Mouse (Mus musculus): ENCODE results near the gene Sat2.

Gene Sat2

DNA sequence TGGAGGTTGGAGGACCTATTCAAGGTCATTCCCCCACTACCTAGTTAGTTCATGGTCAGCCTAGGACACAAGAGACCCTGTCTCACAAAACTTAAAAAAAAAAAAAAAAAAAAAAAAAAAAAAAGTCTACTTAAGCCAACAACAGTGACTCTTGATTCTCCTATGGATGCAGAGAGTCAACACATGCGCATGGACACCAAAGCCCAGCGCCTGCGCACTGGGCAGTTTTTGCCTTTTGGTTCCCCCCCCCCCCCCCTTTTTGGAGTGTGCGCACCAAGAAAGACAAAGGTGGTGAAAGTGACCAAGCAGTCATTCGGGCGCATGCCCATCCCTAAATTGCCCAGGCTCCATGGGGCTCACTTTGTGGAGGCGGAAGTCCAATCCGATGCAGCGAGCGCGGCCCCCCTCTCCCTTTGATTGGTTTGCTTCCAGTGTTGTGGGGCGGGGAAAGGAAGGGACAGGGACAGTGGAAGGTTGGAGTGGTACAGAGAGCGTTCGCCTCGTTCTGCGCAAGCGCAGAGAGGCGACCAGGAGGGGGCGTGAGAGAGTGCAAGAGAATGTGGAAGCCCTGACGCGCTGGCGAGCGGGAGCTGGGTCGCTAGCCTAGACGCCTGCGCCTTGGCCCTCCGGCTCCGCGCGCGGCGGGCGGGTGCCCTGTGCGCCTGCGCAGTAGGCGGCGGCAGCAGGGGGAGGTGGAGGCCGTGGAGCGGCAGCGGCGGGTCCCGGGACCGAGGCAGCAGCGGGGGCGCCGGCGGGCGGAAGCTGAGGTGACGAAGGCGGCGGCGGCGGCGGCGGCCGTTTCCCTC lies 10.7 kb downstream of the Sat2 start, which contains the start of gene Fxr2:
Fxr2 (plus strand) TSS at position 707 of the 806 bp plus-strand sequence.
- peak; percentile 100 for DNase-seq (ENCODE audit: low read depth, low spot score)

DNA sequence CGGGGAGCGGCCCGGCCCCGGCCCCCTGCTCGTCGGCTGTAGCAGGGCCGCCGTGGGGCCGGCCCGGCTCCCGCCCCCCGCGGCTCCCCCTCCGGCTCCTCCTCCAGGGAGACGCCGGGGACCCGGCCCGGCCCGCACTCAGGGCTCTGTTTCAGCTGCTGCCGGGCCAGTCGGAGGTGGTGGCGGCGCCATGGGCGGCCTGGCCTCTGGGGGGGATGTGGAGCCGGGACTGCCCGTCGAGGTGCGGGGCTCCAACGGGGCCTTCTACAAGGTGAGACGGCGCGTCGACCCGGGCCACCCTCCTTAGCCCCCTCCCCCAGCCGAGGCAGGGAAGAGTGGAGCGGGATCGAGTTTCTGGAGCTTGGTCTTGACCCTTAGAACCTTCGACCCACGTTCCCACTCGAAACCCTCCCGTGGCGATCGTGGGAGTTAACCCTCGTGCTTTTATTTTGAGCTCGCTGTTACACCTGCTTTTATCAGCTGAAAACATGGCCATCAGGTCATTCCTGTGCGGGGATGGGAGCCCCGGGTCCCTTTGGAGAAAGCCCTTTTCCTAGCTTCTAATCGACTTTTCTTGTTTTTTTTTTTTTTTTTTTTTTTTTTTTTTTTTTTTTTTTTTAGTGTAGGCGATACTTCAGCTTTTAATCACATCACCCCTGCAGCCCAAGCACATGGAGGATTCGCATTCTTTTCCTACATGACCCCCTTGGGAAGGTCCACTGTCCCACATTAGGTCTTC lies 11.5 kb downstream of the Sat2 start:
- DNase-seq (ENCODE audit: low read depth, low spot score) = peak; percentile 69

DNA sequence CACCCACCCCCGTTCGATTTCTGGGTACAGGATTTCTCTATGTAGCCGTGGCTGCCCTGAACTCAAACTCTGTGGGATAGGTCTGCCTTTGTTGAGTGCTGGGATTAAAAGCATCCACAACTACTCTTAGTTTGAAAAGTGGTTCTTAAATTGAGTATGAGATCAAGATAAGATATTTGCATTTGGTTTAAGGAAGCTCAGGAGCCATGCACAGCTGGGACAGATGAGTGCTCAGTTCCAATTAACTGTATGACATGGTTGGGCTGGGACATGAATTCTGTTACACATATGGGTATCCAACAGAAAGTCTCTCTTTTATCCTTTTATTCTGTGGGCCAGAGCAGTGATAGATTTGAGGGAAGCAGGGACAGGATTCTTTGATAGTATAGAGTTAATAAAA lies 13.6 kb downstream of the Sat2 start:
- DNase-seq (ENCODE audit: low read depth, low spot score) = no peak

DNA sequence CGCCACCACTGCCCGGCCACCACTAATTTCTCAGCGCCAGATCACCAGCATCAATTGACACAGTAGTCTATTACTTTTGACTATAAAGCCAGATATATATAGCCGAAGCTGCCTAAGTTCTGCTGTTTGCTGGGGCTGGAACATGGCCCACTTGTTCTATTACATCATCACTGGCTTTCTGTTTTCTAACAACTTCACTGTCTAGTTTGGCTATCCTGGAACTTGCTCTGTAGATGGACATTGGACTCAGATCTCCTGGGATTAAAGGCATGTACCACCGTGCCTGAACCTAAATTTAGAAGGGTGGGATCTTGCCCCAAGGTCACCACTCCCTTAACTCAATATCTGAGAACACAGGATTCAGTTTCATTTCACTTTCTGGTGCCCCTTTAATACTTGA lies 24.0 kb downstream of the Sat2 start:
- DNase-seq (ENCODE audit: low read depth, low spot score) = no peak

DNA sequence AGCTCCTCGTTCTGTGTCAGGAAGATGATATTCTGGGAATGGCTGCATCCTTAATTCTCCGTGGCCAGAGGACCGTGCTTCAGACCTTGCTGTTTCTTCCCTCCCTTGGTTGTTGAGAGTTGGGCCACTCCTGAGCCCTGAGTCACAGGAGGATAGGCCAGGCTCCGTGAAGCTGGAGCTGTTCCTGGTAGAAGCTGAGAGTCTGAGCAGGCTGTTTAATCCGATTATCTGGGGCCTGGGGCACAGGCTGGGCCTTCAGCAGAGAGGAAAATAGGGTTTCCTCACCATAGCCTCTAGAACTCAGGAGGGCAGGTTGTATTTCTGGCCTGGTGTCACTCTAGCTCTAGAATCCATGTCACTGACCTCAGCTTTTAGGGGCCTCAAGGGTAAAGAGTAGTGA lies 31.6 kb downstream of the Sat2 start:
- DNase-seq (ENCODE audit: low read depth, low spot score) = no peak

DNA sequence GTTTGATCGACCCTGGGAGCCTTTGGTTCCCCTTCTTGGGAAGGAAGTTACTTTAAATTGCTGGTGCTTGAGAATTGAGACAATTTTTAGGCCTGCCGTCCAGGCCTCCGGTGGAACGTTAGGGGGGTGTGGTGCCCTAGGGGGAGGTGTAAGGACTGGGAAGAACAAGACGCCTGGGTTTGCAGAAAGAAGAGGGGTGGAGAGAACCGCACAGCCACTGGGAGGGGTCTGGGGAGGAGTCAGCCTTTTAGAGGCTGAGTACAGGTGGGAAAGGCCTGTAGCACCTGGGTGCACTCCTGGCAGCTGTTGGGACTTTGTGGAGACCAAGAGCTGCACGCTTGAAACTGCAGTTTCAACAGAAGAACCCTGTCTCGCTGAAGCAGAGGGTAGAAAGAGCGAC lies 32.9 kb downstream of the Sat2 start:
- DNase-seq (ENCODE audit: low read depth, low spot score) = peak; percentile 92

DNA sequence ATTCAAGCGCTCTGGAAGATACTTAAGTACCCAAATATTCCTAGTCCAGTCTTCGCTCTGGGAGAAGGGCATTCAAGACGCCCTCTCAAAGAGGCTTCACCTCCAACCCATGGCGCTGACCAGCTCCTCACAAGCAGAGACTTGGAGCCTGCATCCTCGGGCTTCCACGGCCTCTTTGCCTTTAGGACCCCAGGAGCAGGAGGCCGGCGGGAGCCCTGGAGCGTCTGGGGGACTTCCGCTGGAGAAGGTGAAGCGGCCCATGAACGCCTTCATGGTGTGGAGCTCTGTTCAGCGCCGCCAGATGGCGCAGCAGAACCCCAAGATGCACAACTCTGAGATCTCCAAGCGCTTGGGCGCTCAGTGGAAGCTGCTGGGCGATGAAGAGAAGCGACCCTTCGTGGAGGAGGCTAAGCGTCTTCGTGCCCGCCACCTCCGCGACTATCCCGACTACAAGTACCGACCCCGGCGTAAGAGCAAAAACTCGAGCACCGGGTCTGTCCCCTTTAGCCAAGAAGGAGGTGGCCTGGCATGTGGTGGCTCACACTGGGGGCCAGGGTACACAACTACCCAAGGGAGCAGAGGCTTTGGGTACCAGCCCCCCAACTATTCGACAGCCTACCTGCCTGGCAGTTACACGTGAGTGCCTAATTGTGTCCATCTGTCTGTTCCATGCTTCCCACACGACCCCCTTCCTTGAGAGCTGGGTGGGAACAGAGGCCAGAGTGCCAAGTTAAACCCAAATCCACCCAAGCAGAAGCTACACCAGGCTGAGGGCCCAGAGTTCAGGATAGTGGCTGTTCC lies 33.6 kb downstream of the Sat2 start, which contains the start of gene Sox15:
Sox15 (plus strand) TSS at position 51 of the 801 bp plus-strand sequence.
- peak; percentile 91 for DNase-seq (ENCODE audit: low read depth, low spot score)

DNA sequence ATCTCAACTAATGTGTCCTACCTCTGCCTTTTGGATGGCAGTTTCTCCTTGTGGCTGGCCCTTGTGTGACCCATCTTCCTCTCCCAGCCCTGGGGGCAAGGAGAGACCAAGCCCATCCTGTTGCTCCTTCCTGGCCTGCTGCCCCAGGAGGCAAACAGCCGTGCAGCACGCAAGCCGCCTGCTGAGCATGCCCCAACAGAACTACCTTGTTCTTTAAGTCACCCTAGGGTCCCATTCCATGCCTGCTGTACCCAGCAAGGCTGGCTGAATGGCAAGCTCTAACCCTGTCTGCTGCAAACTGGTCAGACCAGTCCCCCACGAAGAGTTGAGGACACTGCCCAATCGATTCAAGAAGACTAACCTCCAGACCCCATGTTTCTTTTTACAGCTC lies 34.2 kb downstream of the Sat2 start:
- no peak for DNase-seq (ENCODE audit: low read depth, low spot score)

DNA sequence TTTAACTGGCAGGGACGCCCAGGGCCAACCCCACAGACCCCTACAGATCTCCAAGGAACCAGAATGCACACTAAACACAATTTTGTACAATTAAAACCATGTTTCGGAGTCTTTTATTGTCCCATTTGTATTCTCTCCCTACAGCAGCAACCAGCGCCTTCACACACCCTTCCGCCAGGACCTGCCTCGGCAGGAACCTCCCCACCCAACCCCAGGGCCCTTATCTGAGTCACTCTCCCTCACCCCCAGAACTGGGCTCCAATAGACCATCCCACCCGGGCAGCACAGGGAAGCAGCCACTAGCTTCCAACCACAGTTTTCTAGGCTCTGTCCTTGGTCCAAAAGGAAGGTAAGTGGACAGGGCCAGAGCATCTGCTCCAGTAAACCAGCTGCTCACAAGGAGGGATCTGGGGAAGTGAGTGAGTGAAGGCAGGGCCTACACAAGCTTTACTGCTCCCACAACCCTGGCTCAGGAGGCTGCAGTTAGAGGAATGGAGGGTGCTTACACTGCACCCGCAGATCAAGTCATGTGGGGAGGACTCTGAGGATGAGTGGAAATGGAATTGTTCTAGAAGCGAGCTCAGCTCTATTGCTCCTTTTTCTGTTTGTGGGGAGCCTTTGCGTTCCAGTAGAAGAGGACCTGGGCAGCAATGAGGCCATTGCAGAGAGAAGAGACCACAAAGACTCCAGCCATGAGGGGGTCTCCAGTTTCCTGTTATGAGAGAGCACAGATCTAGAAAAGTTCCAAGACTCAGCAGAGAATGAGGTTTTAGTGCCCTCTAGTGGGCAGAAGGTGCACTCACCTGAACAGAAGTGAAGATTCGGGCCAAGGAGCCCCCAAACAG lies 35.0 kb downstream of the Sat2 start:
- peak; percentile 86 for DNase-seq (ENCODE audit: low read depth, low spot score)

DNA sequence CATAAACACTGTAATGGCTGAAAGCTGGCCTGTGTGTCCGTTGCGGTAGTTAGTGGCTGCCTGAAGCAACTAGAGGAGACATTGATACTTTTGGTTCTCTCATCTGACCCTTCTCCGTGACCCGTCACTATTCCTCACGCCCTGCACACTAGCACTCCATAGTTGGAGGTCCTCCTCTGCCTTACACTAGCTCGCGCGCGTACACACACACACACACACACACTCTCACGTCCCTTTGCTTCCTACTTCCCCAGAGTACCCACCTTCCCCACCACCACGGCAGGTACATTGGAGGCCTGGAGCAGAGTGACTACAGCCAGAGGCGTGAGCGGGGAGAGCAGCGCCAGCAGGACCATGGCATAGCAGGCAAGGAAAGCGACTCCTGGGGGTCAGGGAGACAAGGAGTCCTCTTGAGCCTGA lies 35.6 kb downstream of the Sat2 start:
- no peak for DNase-seq (ENCODE audit: low read depth, low spot score)

DNA sequence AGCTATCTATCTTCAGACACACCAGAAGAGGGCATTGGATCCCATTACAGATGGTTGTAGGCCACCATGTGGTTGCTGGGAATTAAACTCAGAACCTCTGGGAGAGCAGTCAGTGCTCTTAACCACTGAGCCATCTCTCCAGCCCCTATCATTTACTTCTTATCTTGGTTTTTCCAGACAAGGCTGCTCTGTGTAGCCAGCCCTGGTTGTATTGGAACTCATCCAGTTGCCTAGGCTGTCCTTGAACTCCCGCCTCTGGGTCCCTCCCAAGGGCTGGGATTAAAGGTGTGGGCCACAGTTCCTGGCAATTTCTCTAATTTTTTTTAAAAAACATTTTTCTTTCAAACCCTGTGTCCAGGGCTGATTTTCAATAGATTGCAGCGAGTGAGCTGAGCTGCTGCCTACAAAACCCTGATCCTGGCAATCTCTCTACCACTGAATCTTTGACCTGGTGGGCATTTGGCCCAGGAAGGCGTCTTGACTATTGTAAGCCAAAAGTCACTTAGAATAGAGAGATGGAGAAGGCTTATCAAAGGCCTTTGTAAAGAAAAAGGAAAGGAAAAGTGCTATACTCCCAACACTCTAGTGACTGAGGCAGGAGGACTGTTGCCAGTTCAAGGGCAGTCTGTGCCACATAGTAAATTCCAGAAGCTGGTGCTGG lies 39.5 kb downstream of the Sat2 start:
- DNase-seq (ENCODE audit: low read depth, low spot score) = no peak

DNA sequence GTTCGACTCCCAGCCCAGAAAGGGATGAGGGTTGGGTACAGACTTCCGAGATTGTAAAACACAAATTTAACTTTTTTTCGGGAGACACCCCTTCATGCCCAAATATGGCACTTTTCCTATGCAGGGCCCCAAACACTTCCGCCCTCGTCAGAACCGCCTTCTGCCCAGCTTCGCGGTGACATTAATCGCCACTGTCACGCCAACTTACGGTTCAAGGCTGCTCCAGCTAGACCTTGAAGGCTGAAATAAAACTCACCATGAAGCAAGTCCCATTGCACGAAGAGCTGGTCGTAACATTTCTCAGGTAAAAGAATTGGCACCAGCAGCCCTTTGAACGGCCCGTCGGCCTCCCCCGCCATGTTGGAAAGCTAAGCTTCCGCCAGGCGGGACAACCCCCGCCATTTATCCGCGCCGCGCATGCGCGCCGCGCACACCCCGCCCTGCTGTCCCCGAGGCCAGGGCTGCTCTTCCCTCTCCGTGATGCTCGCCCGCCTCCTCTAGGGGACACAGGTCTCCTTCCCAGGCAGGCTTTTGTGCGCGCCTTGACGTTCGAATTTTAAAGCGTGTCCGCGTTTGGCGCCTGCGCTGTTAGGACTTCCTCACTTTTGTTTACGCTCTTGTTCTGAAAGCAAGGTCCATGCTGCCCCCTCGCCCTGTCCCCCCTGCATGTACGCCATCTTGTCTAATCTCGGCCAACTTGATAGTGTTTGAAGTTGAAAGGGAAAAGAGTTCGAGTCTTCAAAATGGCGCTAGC lies 40.6 kb downstream of the Sat2 start, which contains the start of gene Mpdu1:
Mpdu1 (minus strand) TSS at position 430 of the 754 bp plus-strand sequence.
- peak; percentile 98 for DNase-seq (ENCODE audit: low read depth, low spot score)

DNA sequence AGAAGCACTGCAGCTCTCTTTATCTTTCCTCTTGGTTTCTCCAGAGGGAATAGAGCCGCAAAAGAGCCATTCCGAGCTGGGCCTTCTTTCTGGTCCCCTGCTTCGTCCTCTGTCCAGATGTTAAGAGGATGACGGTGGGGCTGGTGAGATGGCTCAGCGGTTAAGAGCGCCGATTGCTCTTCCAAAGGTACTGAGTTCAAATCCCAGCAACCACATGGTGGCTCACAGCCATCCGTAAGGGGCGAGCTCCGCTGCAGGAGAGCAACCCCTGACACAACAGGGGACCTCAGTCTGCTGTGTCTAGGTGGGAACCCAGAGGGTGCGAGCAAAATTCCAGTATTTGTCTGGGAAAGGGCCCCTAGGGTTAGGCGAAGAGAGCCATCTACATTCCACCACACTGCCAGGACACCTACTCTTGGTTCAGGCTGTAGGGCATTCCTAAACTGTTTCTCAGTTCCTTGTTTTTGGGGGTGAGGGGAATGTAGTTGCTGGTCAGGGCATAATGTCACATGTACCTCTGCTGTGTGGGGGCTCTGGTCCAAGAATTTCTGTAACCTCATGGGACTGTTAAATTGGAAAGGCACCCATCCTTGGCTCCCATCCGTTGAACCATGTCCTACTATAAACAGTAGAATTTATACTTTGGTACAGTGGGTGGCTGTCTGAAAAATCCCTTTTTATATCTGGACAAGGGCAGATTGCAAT lies 41.3 kb downstream of the Sat2 start:
- DNase-seq (ENCODE audit: low read depth, low spot score) = no peak

DNA sequence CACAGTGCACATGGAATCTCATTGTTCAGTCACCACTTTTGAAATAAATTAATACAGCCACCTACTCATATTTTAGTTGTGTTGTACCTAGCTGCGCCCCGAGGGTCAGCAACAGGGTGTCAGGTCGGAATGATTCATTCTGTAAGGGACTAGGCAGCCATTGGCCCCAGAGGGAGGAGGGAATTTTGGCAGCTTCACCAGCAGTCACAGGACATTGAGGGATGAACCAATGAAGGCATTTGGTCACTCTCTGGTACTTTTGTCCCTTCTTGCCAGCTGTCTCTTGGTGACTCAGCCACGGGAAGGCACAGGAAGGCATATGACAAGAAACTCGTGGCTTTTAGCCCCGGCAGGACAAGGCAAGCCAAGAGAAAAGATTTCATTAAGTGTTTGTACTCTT lies 42.0 kb downstream of the Sat2 start:
- DNase-seq (ENCODE audit: low read depth, low spot score) = no peak

DNA sequence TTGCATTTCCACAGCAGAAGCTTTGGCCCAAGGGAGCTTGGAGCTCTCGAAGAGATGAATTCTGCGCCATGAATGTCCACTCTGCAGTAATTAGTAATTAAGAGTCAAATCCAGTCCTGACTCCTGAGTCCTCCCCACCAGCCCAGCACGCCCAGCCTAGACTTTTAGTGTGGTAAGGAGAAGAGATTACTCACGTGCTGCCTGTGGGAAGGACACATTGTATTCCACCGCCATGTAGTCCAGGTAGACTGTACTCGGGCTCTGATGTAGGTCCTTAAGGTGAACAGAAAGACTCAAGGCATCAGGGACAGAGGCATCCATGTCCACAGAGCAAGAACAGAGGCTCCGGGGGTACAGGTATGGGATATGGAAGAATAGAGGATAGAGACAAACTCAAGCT lies 43.0 kb downstream of the Sat2 start:
- DNase-seq (ENCODE audit: low read depth, low spot score) = no peak

DNA sequence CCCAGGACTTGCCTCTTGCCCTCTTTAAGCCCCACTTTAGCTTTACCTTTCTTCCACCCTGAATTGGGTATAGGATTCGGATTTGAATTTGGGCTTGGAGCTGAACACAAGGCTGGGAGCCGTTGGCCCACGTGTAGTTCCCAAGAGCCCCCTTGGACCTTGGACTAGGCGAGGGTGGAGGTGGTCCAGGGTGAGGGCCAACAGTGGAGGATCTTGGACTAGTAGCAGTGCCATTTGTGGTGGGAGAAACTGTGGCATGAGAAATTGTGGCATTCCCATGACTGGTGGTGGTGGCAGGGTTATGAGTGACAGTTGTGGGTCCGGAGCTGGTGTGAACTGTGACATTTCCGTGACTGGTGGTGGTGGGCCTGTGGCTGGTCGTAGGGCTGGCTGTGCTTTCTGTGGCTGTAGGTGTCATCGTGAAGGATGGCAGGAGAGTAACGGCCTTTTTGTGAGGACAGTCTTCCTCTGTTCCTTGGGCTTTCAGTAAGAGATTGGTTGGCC lies 43.7 kb downstream of the Sat2 start:
- DNase-seq (ENCODE audit: low read depth, low spot score) = no peak

DNA sequence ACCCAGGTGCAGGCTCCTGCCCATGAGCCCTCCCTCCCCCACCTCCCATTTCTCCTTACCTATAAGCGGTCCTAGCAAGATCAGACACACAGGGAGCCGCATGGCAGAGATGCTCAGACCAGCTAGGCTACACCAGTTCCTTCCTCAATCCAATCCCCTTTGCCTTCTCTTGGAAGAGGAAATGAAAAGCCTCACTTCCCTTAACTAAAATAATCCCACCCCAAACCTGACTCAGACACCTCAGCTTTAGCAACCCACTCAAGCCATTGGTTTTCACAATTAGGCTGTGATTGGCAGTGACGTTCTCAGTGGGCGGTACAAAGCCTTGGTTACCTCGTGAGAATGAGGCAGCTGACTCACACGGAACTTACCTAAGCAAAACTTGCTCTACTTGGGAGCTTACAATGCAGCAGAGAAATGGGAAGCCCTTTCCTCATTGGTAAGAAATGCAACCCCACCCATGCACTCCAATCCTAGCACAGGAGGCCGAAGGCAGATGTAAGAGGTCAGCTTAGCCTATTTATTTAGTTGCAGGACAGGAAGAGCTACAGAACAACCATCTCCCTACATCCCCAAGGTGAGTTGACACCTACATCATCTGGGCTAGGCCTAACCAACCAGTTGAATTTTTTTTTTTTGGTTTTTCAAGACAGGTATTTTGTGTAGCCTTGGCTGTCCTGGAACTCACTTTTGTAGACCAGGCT lies 44.3 kb downstream of the Sat2 start, which contains the start of gene Cd68:
Cd68 (minus strand) TSS at position 193 of the 704 bp plus-strand sequence.
- DNase-seq (ENCODE audit: low read depth, low spot score) = peak; percentile 98

DNA sequence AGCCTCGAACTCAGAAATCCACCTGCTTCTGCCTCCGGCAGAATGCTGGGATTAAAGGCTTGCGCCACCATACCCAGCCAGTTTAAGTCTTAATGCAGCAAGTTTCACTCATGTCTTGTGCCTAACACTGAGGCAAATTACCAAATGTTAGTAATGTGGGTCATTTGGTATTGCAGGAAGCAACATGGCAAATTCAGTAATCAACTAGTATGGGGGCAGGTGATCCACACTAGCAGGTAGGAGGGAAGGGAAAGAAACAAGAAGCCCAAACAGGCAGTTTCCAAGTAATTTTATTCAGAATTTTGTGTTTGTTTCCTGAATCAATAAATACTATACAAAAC lies 44.8 kb downstream of the Sat2 start:
- no peak for DNase-seq (ENCODE audit: low read depth, low spot score)

All from R1 (cell line).